Mouse (Mus musculus): ENCODE data around the gene Hist3h2a.

Hist3h2a gene

DNA sequence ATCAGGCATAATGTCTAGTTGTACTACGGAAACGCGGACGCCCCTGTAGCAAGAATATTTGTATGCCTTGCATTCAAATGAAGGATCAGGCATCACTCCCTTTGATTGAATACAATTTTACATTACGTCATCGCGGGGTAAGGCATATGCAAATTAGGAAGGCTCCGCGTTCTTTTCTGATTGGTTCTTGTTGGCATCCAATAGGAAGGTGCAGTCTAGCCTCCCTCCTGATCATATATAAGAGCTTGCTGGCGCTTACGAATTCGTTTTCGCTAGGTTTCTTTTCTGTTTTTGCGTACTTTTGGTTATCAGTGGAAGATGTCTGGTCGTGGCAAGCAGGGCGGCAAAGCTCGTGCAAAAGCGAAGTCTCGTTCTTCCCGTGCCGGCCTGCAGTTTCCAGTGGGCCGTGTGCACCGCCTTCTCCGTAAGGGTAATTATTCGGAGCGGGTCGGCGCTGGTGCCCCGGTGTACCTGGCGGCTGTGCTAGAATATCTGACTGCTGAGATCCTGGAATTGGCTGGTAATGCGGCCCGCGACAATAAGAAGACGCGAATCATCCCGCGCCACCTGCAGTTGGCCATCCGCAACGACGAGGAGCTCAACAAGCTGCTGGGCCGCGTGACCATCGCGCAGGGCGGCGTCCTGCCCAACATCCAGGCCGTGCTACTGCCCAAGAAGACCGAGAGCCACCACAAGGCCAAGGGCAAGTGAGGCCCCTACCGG lies at the start of gene Hist3h2a, which contains the start of gene Trim17:
TSS of gene Hist3h2a (plus strand) at position 266 of the 723 bp plus-strand sequence.
TSS of gene Trim17 (plus strand) at position 266 of the 723 bp plus-strand sequence.
- in situ Hi-C loops (cut with MboI, MseI) = loop anchor here (10.0 kb wide), 1 partner anchor 1280 kb away; no protein-coding TSS in a partner anchor

DNA sequence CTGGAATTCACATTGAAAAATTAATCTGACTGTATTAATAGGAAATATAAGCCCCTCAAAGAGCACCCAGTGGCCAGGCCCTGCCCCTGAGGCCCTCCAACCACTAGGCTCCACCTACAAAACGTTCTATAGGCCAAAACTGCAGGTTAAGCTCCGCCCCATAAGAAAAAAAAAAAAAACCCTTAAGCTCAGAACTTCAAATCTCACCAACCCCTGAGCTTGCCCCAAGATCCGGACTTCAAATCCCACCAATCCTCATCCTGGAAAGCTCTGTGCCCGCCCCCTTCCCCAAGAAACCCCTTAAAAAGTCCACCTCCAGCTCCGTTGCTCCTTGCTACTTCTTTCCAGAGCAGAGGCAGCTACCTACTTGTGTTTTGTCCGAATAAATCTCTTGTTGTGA lies 49.6 kb upstream of the Hist3h2a start:
- in situ Hi-C loops (cut with MboI, MseI) = no loop called here

DNA sequence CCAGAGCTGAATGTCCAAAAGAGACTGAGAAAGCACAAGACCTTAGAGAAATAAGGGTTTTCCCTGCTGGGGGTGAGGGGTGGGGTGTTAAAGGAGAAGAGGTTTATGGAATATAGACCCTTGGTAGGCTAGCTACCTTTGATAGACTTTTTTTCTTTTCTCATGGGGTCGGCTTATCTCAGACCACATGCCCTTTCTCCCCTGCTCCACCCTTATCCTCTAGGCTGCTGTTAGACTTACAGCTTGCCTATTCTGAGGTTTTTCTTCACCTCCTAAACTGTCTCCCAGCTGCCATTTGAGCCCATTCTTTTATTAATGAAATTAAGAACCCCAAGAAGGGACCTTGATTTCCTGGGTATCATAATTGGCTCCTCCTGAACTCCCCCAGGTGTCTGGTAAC lies 40.7 kb upstream of the Hist3h2a start:
- in situ Hi-C loops (cut with MboI, MseI) = no loop called here

DNA sequence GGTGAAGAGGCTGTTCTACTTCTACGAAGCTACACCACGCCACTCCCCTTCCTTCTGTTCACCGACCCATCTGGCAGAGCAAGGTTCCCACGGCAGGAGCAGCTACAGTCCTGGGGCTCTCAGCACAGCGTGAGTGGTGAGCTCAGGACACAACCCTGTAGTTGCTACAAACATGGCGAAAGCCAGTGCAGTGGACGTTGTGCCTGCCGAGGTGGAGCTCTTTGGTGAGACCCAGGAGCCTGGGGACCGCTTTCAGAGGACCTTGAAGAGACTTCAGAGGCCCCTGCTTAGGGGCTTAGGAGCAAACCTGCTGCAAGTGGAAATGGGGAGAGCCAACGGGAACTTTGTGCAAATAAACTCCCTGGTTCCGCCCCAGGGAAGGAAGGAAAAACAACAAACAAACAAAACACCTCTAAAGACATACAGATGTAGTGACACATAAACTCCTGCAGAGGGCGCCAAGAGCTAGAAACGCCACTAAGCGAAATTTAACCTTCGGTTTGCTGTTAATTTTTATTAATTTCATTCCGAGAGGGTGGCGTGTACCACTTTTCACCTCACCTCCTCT lies 39.9 kb upstream of the Hist3h2a start:
- in situ Hi-C loops (cut with MboI, MseI) = no loop called here

DNA sequence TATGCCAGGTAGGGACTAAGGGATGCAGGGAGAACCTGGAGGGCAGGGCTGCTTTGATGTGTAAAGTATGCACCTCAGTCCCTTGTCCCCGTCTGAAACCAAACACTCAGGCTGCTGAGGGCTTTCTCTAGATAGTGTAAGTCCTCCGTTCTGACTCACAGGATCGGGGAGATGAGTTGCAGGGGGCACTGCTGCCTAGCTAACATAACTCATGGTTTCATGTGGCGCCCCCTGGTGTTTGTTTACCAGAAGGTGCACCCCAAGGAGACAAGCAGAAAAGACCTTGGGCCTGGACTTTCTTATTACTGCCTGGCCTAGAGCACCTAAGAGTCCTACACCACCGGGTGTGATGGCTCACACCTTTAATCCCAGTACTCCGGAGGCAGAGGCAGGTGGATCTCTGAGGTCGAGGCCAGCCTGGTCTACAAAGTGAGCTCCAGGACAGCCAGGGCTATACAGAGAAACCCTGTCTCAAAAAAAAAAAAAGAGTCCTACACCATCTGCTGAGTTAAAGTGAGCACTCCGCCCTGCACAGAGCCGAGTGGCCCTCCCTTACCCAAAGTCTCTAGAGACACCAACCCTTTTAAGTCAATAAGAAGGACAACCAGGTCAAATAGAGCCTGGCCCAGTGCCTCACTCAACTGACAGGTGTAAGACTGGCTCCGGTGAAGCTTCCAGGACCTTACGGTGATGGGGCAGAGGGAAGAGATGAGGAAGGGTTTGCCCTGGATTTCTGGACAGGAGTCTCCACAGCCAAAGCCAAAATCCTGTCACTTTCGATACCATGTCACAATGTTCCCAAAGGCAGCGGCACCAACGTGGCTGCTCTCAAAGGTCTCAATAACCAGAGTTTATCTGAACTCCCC lies 37.4 kb upstream of the Hist3h2a start:
- in situ Hi-C loops (cut with MboI, MseI) = no loop called here

DNA sequence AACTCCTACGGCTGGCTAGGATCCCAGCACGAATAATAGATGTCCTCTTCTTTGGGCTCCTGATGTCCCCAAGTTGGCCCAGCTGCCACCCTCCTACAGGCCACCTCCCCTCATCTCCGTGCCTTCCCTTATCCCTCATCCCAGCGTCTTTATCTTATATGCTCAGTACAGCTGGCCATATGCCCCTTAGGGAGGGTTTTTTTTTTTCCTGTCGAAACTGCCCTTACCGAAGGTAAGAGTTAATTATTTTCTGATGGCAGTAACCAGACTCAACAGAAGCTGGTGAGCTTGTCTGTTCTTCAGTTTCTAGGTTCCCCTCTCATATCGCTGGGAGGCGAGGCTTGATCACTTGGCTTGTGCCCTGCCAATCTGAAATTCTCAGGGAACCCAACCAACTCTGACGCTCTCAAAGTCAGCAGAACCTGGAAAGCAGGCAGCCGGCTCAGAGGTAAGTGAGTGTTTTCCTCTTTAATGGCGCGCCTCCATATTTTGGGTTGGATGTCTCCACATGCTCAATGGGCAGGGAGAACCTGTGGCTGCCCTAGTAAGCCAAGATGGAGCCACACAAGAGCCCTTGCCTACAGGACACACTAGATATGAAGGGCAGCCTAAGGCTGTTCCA lies 36.6 kb upstream of the Hist3h2a start, which contains the start of gene Btnl10:
TSS of gene Btnl10 (plus strand) at position 164 of the 622 bp plus-strand sequence.
- in situ Hi-C loops (cut with MboI, MseI) = no loop called here

DNA sequence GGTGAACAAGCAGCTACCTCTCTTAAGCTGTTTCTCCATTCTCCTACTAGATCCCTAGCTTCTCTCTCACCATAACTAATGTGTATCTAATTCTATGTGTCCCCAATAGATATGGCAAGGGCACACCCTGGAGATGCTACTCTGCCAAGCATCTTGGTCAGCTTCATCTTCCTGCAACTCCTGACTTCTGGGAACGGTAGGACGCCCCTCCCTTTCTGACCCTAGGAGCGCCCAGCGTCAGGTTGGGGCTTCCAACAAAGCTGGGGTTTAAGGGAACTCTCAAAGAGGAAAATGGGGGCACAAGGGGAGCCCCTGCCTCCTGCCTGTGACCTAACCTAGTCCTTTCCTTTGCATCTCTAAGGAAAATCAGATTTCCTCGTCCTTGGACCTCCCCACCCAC lies 35.7 kb upstream of the Hist3h2a start:
- in situ Hi-C loops (cut with MboI, MseI) = no loop called here

DNA sequence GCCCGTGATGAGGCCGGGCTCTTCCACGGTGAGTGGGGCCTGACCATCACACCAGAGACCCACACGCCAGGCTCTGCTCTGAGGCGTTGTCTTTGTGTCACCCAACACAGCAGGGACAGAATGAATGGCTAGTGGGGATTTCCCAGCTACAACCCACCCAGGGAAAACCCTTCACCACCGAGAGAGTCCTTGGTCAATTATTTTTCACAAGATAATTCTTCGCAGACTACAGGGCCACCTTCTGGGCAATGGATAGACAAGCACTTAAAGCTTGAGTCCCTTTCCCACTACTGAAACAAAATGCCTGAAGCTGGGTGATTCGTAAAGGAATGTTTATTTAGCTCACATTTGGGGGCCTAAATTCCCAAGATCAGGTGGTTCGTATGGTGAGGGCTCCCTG lies 32.1 kb upstream of the Hist3h2a start:
- in situ Hi-C loops (cut with MboI, MseI) = no loop called here

DNA sequence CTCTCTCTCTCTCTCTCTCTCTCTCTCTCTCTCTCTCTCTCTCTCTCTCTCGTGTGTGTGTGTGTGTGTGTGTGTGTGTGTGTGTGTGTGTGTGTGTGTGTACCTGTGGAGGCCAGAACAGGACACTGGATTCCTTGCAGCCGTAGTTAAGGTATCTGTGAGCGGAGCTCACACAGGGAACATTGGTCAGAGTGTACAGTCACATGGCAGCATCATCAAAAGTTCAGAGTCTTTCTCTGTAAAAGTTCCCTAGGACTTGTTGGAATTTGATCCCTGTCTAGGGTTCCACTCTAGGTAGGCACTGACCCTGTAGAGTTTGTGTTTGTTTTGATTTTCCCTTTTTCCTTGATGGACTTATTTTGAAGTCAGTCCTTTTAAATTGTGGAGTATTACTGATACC lies 27.8 kb upstream of the Hist3h2a start:
- in situ Hi-C loops (cut with MboI, MseI) = no loop called here

DNA sequence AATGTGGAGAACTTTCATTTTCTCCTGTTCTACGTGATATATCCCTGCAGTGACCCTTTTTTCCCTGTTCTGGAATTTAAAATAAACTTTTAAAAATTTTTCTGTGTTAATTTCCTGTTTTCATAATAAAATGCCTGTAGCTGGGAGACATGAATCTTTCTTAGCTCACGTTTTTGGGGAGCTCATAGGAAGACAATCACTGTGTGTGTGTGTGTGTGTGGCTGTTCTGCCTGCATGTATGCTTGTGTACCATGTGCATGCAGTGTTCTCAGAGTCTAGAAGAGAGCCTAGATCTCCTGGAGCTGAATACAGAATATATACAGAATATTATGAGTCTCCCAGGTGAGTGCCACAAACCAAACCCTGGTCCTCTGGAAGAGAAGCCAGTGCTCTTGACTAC lies 27.4 kb upstream of the Hist3h2a start:
- in situ Hi-C loops (cut with MboI, MseI) = no loop called here

DNA sequence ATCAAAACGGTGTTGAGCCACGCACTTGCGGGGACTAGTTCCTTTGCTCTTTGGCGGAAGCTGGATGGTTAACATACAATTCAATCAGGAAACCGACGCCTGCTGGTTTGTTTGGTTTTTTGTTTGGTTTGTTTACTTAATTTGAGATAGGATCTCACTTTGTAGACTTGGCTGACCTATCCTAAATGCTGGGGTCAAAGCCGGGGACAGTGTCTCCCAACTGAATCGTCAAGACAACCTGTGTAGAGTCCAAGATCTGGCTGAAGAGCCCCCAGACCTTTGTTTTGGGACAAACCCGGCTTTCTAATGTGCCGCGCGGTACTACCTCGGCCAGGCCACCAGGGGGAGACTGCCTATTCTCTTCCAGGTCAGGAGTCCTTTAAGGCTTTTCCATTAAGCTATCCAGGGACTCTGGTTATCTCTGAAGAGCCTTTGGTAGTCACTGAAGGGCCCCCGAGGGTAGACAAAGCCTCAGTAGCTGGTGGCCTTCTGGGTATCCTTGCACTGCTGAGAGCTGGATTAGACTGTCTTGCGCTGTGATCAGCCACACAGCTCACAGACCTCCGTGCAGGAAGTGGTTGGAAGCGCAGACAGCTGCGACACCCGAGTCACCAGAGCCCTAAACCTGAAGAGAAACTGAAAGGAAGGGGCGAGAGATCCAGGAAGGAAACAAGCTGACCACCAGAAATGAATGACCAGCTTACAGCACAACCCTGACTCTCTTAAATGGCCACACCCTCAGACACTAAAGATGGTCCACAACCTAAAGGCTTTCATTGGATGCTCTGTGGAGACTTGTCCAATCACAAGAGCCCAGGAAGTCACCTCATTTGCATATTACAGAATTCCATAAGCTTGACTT lies 26.5 kb upstream of the Hist3h2a start:
- in situ Hi-C loops (cut with MboI, MseI) = no loop called here

DNA sequence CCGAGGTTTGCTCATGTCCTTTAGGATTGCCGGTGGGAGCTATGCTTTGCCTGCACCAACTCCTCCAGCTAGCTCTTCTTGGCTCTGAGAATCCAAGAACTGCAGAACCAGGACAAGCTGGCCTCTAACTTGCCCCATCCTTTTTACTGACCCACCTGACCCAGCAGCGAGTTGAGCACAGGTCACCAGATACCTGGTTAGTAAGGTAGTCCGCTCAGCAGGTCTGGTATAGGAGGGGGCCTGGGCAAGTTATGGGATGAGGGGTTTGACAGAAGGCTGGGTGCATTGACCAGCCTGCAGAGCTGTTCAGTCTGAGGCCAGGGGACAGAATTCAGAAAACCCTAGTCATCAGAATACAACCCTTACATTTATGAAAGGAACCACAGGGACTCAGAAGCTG lies 25.4 kb upstream of the Hist3h2a start:
- in situ Hi-C loops (cut with MboI, MseI) = no loop called here

DNA sequence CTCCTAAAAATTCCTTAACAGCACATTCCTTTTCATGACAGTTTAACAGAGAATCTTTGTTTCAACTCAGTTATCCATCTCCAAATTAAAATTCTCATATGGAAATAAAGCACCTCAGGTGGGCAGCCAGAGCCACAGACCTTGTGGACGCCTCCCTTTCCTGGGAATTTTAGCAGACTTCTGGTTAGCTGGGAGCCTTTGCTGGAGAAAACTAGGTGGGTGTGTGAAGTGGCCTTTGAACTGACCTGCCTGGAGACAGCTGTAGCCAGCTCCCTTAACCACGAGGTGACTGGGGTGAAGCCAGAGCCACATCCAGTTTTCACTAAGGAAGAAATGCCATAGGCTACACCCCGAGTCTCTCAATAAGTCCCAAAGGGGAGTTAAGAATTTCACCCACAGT lies 24.8 kb upstream of the Hist3h2a start:
- in situ Hi-C loops (cut with MboI, MseI) = no loop called here

DNA sequence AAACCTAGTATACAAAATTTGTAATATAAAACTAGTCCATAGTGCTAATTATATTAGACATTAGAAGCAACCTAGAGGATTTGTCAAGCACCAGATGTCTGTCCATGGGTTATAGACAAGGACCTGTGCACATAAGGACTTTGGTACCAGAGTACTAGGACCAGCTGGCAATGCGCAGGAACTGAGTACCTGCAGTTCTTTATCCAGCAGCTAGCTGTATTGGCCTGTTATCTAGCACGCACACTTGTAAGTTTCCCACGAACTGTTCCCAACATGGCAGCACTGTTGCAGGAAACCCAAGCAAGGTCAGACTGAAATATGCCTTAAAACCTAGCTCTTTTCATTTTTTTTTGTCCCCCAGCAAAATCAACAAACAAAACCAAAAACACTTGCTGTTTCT lies 24.2 kb upstream of the Hist3h2a start:
- in situ Hi-C loops (cut with MboI, MseI) = no loop called here

DNA sequence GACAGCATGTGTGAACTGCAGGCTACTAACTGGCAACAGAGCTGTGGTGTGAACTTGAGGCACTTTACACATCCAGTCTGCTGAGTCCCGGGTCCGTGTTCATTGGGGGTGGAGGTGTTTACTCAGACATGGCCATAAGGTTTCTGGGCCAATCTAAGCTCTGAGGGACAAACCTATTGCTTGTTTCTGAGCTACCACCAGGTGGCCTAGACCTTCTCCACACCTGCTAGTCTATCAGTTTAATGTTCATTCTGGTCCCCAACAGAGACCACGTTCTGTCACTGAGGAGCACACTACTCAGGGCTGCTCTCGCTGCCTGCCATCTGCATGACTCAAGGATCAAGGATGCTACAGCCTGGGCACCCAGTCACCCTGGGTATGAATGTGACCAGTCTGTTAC lies 22.9 kb upstream of the Hist3h2a start:
- in situ Hi-C loops (cut with MboI, MseI) = no loop called here

DNA sequence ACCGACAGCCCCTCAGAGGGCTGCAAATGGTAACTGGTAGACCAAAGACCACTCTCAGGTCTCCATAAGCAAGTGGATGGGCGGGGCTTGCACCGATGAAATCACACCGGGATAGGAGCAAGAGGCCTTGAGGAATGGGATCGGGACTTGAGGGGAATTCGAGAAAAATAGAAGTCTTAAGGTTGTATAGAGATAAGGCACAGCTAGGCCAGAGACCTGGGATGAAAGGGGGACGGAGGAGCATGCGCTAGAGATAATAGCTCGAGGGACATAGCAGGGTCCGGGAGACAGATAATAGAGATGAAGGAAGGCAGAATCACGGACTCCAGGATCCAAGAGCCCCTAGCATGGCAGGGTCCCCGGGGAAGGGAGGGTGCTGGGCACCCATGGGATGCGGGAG lies 16.6 kb upstream of the Hist3h2a start:
- in situ Hi-C loops (cut with MboI, MseI) = no loop called here

DNA sequence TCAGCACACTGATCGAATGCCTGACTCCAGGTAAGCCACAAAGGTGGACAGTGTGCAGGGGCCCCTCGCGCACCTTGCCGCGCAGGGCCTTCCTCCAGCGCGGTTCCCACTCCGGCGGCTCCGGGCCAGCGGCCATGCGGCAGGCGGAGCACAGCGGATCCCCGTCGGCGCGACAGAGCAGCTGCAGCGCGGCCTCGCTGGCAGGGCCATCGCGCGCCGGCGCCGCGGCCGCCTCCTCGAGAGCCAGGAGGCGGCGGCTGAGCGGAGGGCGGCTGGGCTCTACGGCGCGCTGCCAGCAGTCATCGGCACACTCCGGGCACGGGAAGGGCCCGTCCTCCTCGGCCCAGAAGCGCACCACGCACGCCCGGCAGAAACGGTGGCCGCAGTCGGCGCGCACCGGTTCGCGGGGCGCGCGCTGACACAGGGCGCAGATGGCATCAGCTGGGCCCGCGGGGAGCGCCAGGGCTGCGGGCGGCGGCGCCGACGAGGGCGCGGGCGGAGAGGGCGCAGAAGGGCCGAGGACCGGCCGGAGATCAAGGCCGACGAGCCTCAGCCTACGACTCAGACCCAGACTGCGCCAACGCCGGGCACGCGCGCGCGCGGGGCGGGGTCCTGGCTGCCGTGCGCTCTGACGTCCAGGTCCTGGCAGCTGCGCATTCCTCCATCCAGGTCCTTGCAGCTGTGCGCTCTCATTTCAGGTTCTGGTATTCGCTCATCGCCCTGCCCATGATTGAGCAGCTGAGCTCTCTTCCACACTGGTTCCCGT lies 16.0 kb upstream of the Hist3h2a start, which contains the start of gene Rnf187:
TSS of gene Rnf187 (minus strand) at position 595 of the 766 bp plus-strand sequence.
- in situ Hi-C loops (cut with MboI, MseI) = no loop called here

DNA sequence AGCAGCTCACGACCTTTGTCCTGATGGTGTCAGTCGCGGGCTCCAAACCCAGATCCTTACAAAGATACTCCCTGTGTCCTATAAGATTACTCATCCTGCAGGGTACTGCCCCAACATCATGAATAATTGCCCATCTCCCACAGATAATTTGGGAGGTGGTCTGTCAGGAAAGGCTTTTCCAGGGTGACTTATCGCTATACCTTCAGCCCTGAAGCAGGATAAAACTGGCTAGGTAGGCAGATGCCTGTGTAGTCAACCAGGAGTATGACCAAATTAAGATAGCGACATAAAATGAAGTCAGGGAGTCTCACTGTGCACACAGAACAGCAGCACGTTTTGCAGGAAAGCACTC lies 15.4 kb upstream of the Hist3h2a start:
- in situ Hi-C loops (cut with MboI, MseI) = no loop called here

DNA sequence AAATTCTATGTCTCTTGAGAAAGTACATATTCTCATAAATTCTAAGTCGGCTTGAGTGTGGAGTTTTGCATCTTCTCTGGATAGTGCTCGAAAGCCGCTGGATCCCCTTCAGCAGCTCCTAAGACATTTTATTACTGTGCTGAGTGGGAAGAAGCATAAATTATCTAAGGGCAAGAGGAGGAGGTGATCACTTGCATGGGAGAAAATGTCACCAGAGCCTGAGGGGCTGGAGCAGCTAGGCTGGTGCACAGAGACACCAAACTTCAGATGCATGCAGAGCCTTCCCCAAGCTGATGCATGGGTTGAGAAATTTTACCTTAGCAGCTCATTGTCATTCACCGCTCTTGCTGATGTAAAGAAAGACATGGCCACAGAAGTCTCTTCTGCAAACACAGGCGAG lies 10.3 kb upstream of the Hist3h2a start:
- in situ Hi-C loops (cut with MboI, MseI) = no loop called here

DNA sequence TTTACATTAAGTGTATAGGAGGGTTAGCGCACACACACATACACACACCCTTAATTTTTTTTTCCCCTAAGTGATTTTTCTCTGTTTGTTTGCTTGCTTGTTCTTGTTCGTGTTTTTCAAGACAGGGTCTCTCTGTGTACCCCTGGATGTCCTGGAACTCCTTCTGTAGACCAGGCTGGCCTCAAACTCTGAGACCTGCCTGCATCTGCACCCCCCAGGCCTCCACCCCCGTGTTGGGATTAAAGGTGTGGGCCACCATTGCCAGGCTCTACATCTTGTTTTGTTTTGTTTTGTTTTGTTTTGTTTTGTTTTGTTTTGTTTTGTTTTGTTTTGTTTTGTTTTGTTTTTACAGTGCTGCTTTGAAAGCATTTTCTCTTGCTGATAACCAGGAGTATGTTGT lies 7.2 kb upstream of the Hist3h2a start:
- in situ Hi-C loops (cut with MboI, MseI) = no loop called here
